Mouse (Mus musculus) heart, embryonic 11.5 days (tissue): ENCODE data around the gene Wdr76. TPM values are rescaled to one million over a fixed set of nuclear protein-coding genes. Genes with fewer than 3 reads are reported as not detected.
"Not testable (repeated sequence)": the region's sequence is repeated elsewhere in the genome, so short reads cannot be mapped to it uniquely, and the experiment has no call there.

Source experiments
- ATAC-seq: fragments of 200-750 bp; cut with Nextera tagmentation; replicated peaks from 2 replicates; pipeline ENCODE4 v1.8.0; 2017; ENCODE audit warnings: moderate library complexity; ENCODE audit not compliant: insufficient number of reproducible peaks, low FRiP score, low TSS enrichment
- H3K27ac ChIP-seq: fragments of 300-500 bp; sonication (generic); 2 replicates; pipeline ENCODE4 v1.5.1; 2014; ENCODE audit warnings: mild to moderate bottlenecking, low read depth, low read length
- H3K27me3 ChIP-seq: fragments of 300-500 bp; sonication (generic); 2 replicates; pipeline ENCODE4 v1.6.1; 2014; ENCODE audit warnings: mild to moderate bottlenecking, low read length, mixed read lengths; ENCODE audit not compliant: control insufficient read depth, insufficient read depth
- H3K36me3 ChIP-seq: fragments of 300-500 bp; sonication (generic); 2 replicates; pipeline ENCODE4 v1.6.1; 2014; ENCODE audit warnings: mild to moderate bottlenecking, low read length, moderate library complexity, mixed read lengths; ENCODE audit not compliant: control insufficient read depth, insufficient read depth
- H3K4me1 ChIP-seq: fragments of 300-500 bp; sonication (generic); 2 replicates; pipeline ENCODE4 v1.6.1; 2014; ENCODE audit warnings: low read length; ENCODE audit not compliant: control insufficient read depth, insufficient read depth
- H3K4me2 ChIP-seq: fragments of 300-500 bp; sonication (generic); 2 replicates; pipeline ENCODE4 v1.6.1; 2014; ENCODE audit warnings: mild to moderate bottlenecking, moderate library complexity
- H3K4me3 ChIP-seq: fragments of 300-500 bp; sonication (generic); 2 replicates; pipeline ENCODE4 v1.5.1; 2014; ENCODE audit warnings: low read depth, low read length
- H3K9ac ChIP-seq: fragments of 300-500 bp; sonication (generic); 2 replicates; pipeline ENCODE4 v1.6.1; 2014; ENCODE audit warnings: mild to moderate bottlenecking, low read depth, low read length, moderate library complexity
- H3K9me3 ChIP-seq: fragments of 300-500 bp; sonication (generic); replicated peaks from 2 replicates; pipeline ENCODE4 v1.6.1; 2016; ENCODE audit warnings: low read length; ENCODE audit not compliant: control insufficient read depth
- WGBS: fragments of 180-500 bp; shearing (Covaris S2); extraction: QIAGEN DNeasy Blood & Tissue Kit; methylation state at CpG from one replicate; pipeline ENCODE4 v1.1.7; 2014; ENCODE audit not compliant: insufficient replicate concordance; 5-methylcytosine and 5-hydroxymethylcytosine counted together
- polyA plus RNA-seq: library from polyadenylated mRNA; unstranded; fragments of >200 nt; fragmentation: Nextera tagmentation; extraction: Ambion mirVana; gene quantifications from 2 replicates; pipeline ENCODE4 v1.2.1, GENCODE M21; 2014

The Wdr76 gene
- polyA plus RNA-seq, 1 experiment from 2014 or later = 10.0 TPM

- not testable (repeated sequence) for ATAC-seq, H3K4me2 ChIP-seq, H3K9me3 ChIP-seq, H3K9ac ChIP-seq, H3K36me3 ChIP-seq, H3K27me3 ChIP-seq, H3K4me1 ChIP-seq, H3K27ac ChIP-seq, H3K4me3 ChIP-seq
- WGBS = 85% methylated on average over 4 of the region's 5 CpGs
Measured at GRCm38 (mm10) chr2:121512991-121513765, 6.7 kb downstream of the Wdr76 start.

- Histone ChIP-seq H3K4me2 (no peak overlapping the region), H3K4me3 (no peak overlapping the region), H3K4me1 (no peaks in the 10 kb centered on the region), H3K9ac (no peak overlapping the region), H3K9me3 (no peaks in the 10 kb centered on the region), H3K27me3 (no peaks in the 10 kb centered on the region), H3K36me3 (peaks cover 4% of the 10 kb centered on the region; the same call in 1 of the 2 replicates), H3K27ac (no peak overlapping the region)
- 90% methylated on average over 4 of the region's 4 CpGs for WGBS
- no peak for ATAC-seq
Measured at GRCm38 (mm10) chr2:121514211-121514610, 7.7 kb downstream of the Wdr76 start.

- Histone ChIP-seq H3K4me1 (no peaks in the 10 kb centered on the region), H3K9me3 (no peaks in the 10 kb centered on the region), H3K9ac (no peak overlapping the region), H3K4me2 (no peak overlapping the region), H3K36me3 (peaks cover 8% of the 10 kb centered on the region; the same call in 1 of the 2 replicates), H3K4me3 (no peak overlapping the region), H3K27ac (no peak overlapping the region), H3K27me3 (no peaks in the 10 kb centered on the region)
- WGBS = 92% methylated on average over 5 of the region's 5 CpGs
- no peak for ATAC-seq
Measured at GRCm38 (mm10) chr2:121518106-121518505, 11.6 kb downstream of the Wdr76 start.

- not testable (repeated sequence) for H3K4me2 ChIP-seq, H3K27ac ChIP-seq, H3K4me3 ChIP-seq, H3K9me3 ChIP-seq, ATAC-seq, H3K36me3 ChIP-seq, H3K9ac ChIP-seq, H3K4me1 ChIP-seq, H3K27me3 ChIP-seq
- WGBS = 90% methylated on average over 4 of the region's 4 CpGs
Measured at GRCm38 (mm10) chr2:121518711-121519110, 12.2 kb downstream of the Wdr76 start.

GRCm38 (mm10) chr2:121522006-121522405 is 15.5 kb downstream of the Wdr76 start:
- no peak for ATAC-seq
- Histone ChIP-seq H3K9me3 (no peaks in the 10 kb centered on the region), H3K4me3 (no peak overlapping the region), H3K4me2 (no peak overlapping the region), H3K9ac (no peak overlapping the region), H3K27me3 (no peaks in the 10 kb centered on the region), H3K36me3 (peaks cover 6% of the 10 kb centered on the region; the same call in 1 of the 2 replicates), H3K4me1 (no peaks in the 10 kb centered on the region), H3K27ac (no peak overlapping the region)
- 92% methylated on average over 2 of the region's 2 CpGs for WGBS

- H3K36me3 ChIP-seq, H3K9ac ChIP-seq, H3K9me3 ChIP-seq, H3K4me2 ChIP-seq, H3K27ac ChIP-seq, H3K4me3 ChIP-seq, H3K4me1 ChIP-seq, H3K27me3 ChIP-seq, ATAC-seq: not testable (repeated sequence)
- WGBS = 98% methylated on average over 3 of the region's 3 CpGs
Measured at GRCm38 (mm10) chr2:121522830-121523229, 16.3 kb downstream of the Wdr76 start.

GRCm38 (mm10) chr2:121525056-121525455 is 18.5 kb downstream of the Wdr76 start:
- Histone ChIP-seq H3K9ac (no peak overlapping the region), H3K9me3 (no peaks in the 10 kb centered on the region), H3K4me2 (no peak overlapping the region), H3K4me1 (no peaks in the 10 kb centered on the region), H3K36me3 (0 out of 2 replicates have a peak, but pooled peaks cover 3% of the 10 kb centered on the region), H3K4me3 (no peak overlapping the region), H3K27me3 (no peaks in the 10 kb centered on the region), H3K27ac (no peak overlapping the region)
- 89% methylated on average over 2 of the region's 2 CpGs for WGBS
- ATAC-seq = no peak

GRCm38 (mm10) chr2:121544829-121545228 is 38.3 kb downstream of the Wdr76 start:
- Histone ChIP-seq H3K4me2 (no peak overlapping the region), H3K27ac (no peak overlapping the region), H3K36me3 (peaks cover 20% of the 10 kb centered on the region), H3K27me3 (no peaks in the 10 kb centered on the region), H3K4me1 (peaks cover 4% of the 10 kb centered on the region; the same call in 1 of the 2 replicates), H3K4me3 (no peak overlapping the region), H3K9me3 (no peaks in the 10 kb centered on the region), H3K9ac (no peak overlapping the region)
- no peak for ATAC-seq
- 93% methylated on average over 3 of the region's 3 CpGs for WGBS

GRCm38 (mm10) chr2:121549630-121550029 is 43.1 kb downstream of the Wdr76 start:
- Histone ChIP-seq H3K27ac (peak overlapping the region; percentile 4; the same call in 1 of the 2 replicates), H3K9ac (no peak overlapping the region), H3K4me1 (peaks cover 17% of the 10 kb centered on the region), H3K4me2 (peak overlapping the region; percentile 64), H3K4me3 (peak overlapping the region; percentile 15; the same call in 1 of the 2 replicates), H3K36me3 (peaks cover 11% of the 10 kb centered on the region), H3K9me3 (no peaks in the 10 kb centered on the region), H3K27me3 (no peaks in the 10 kb centered on the region)
- no peak for ATAC-seq
- 77% methylated on average over 6 of the region's 6 CpGs for WGBS
